Mouse (Mus musculus): ENCODE data around the gene Yju2.
A peak's percentile ranks its signal among the peaks of the same experiment; 100 is the strongest.

The Yju2 gene

GRCm38 (mm10) chr17:55960791-55961190 is 1.9 kb downstream of the Yju2 start:
- DNase-seq (ENCODE audit: low spot score) = no peak

- no peak for DNase-seq (ENCODE audit: low spot score)
These were observed 2.7 kb downstream of the Yju2 start for GRCm38 (mm10) chr17:55961631-55962030.

GRCm38 (mm10) chr17:55963171-55963570 is 4.3 kb downstream of the Yju2 start:
- DNase-seq (ENCODE audit: low spot score) = no peak

DNA sequence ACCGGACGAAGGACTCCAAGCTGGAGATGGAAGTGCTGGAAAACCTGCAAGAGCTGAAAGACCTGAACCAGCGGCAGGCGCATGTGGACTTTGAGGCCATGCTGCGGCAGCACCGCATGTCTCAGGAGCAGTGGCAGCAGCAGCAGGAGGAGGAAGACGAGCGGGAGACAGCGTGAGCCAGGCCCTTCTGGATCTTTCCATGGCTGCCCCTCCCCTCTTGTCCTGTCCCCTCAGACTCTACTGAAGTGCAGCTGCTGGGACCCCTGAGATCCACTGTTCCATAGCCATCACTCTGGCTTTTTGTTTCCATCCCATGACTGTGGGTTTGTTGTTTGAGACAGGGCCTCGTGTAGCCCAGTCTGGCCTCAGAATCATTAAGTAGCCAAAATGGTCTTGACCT is 5.6 kb downstream of the Yju2 start:
- no peak for DNase-seq (ENCODE audit: low spot score)

DNA sequence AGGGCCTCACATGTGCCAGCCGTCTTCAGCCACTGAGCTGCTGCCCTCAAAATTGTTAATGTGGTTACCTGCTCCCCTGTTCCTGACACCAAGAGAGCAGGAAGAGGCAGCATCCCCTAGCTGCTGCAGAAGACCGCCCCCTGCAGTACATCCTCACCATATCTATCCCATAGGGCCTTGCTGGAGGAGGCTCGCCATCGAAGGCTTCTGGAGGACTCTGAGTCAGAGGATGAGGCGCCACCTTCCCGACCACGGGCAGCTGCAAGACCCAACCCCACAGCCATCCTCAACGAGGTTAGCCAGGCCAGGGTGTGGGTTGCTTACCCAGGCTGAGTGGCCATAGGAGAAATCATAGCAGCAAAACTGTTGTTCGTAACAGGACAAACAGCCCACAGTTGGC is 6.1 kb downstream of the Yju2 start:
- DNase-seq (ENCODE audit: low spot score) = no peak

- no peak for DNase-seq (ENCODE audit: low spot score)
These were observed 8.3 kb downstream of the Yju2 start for GRCm38 (mm10) chr17:55967186-55967585.

DNA sequence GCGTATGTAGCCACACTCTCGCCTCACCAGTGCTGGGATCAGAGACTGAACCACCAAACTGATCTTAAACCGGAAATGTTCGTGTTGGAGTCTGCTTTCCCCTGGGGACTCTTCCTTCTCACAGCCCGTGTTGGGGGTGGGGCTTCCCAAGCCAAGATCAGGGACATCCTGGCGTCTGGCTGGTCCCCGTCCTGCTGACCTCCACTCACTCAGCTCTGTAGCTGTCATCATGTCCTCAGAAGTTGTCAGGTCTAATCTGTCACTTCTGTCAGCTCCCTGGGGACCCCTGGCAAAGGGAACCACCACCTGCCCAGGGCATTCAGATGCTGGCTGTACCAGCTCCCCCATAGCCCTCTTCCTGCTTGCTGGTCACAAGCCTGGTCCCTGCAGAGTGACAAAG is 9.3 kb downstream of the Yju2 start:
- no peak for DNase-seq (ENCODE audit: low spot score)

DNA sequence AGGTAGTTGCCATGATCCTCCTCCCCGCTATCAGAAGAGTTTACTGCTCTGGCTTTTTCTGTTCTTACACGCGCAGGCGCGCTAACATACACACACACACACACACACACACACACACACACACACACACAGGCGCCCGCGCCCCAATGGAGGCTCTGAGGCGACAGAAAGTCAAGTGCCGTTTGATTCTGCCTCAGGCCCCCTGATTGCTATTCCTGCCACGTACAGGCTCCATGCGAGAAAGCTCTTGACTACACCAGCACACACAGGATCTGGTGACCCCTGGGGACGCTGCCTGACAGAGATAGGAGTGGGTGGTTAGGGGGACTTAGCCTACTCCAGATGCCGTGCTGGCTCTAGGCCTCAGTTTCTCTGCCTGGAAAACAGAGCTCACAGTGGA is 10.7 kb downstream of the Yju2 start:
- DNase-seq (ENCODE audit: low spot score) = no peak

DNA sequence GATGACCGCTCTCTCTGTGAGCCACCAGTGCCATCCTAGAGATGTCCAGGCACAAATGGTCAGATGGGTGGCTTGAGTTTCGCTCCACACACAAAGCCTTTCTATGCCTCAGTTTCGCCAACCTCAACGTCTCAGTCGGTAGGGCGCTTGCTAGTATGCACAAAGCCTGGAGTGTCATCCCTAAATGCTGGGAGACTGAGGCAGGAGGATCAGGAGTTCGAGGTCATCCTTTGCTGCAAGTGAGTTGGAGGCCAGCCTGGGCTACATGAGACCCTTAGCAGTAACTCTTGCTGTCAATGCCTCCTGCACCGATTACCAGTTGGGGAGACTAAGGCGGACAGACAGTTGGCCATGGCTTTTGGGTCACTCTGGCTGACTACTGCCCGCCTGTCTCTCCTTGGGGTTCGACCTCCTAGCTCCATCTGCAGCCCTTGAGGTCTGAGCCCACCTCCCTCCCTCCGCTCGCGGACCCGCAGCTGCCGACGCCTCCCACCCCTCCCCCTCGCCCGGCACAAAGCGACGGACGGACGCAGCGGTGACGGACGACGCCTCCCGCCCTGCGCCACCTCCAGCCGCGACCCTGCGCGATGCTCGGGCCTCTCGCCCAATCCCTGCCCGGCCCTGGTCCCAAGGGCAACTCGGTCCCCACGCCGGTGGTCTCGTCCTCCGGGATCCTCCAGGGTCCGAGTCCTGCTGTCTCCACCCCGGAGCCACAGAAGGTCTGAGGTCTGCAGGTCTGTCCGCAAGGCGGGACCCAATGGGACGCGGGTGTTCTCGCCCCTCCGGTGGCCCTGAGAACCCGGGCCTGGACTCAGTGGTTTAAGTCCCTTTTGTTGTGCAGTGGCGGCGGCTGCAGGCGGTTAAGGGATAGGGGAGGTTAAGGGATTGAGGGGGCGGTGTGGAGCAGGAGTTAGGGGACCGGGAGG is 11.3 kb downstream of the Yju2 start, which contains the start of gene Shd:
Gene Shd (plus strand): TSS at position 502 of the 926 bp plus-strand sequence.
- no peak for DNase-seq (ENCODE audit: low spot score)

GRCm38 (mm10) chr17:55971453-55971852 is 12.6 kb downstream of the Yju2 start:
- no peak for DNase-seq (ENCODE audit: low spot score)

- peak; percentile 65 for DNase-seq (ENCODE audit: low spot score)
These were observed 17.5 kb downstream of the Yju2 start for GRCm38 (mm10) chr17:55976255-55976862.

DNA sequence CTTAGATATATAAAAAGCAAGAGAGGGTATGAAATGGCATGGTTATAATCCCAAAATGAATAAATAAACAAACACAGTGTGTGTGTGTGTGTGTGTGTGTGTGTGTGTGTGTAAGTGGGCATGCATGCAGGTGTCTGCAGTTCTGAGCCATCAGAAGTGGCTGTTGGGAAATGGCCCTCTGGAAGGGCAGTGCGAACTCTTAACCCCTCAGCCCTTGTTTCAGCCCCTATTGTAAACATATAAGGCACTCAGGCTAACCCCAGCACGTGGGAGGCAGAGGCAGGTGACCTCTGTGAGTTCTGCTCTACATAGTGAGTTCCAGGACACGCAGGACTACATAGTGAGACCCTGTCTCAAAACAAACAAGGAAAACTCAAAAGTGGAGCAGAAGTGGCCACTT is 18.4 kb downstream of the Yju2 start:
- no peak for DNase-seq (ENCODE audit: low spot score)

DNA sequence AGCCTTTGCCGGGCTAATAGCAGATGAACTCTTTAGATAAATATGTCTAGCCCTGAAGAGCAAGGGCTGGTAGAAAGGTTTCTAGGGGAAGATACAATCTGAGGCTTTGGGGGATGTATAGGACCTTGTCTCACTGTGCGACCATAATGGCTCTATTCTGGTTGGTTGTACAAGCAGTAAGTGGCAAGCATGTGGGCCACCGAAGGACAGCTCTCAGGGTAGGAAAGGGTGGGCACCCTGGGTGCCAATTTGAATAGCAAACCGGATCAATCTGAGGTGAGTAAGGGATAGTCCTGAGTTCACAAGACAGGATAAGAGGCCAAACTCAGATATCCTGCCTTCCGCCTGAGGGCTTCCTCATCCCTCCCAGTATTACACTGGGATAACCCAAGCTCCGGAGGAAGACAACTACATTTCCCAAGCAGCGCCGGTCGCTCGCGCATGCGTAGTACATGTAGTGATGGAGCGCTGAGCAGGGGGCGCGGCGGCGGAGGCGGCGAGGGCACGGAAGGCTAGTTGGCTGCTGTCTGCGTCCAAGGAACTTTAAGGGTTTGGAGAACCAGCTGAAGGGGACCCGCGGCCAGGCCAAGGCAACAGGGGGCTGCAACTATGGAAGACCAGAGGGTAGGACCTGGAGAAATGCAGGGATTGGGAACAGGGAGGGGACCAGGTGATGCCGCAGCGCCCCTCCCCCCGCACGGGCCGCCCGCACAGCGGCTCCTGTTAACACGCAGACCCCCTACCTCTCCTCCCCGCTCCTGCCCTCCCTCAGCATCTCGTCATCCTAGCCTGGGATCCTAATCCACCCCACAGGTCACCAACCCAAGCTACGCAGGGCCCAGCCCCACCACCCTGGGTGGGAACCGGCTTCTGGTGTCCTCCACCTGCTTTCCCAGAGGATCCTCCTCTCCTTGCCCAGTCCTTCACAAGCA is 27.4 kb downstream of the Yju2 start, which contains the start of gene Fsd1:
Gene Fsd1 (plus strand): TSS at position 480 of the 932 bp plus-strand sequence.
- no peak for DNase-seq (ENCODE audit: low spot score)

DNA sequence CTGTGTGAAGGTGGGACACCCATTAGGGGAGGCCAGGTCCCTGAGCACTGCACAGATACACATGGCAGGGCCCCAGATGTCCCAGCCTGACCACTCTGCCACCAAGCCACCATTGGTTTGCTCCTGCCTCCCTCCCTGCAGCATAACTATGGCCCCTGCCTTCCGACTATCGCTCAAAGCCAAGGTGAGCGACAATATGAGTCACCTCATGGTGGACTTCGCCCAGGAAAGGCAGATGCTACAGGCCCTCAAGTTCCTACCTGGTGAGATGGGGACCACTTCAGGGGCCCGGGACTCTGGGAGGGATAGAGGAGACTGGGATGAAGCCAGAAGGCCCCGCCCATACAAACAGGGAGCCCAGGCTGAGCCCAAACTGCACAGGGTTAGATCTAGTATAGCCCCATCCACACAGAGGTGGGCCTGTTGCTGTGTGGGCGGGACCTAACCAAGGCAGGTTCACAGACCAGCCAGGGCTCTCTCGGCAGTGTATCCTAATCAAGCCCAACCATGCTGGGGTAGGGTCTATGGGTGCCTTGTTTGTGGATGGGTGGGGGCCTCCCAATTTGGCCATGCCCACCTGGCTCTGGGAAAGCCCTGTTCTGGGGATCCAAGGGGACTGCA is 31.5 kb downstream of the Yju2 start:
- DNase-seq (ENCODE audit: low spot score) = no peak

GRCm38 (mm10) chr17:55996007-55996406 is 37.1 kb downstream of the Yju2 start:
- DNase-seq (ENCODE audit: low spot score) = no peak

- DNase-seq (ENCODE audit: low spot score) = no peak
These were observed 41.0 kb downstream of the Yju2 start for GRCm38 (mm10) chr17:55999794-56000499.

DNA sequence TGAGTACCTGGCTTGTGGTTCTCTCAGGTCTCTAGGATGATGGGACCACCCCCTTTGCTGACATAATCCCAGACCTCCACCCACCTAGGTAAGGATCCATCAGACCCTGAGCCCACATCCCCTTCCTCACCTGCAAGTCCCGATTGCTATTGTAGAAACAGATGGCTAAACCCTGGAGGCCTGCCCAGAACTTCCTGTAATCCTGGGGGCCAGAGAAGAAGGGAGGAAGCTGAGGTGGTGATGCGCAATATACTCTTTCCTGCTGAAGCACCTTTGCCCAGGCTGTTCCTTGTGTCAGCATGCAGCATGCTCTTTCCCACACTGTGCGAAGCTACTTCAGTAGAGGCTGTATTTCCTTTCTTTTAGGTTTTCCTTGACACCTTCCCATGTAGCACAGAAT is 44.1 kb downstream of the Yju2 start:
- no peak for DNase-seq (ENCODE audit: low spot score)

- no peak for DNase-seq (ENCODE audit: low spot score)
These were observed 46.6 kb downstream of the Yju2 start, which contains the start of the genes Stap2 and Mpnd for GRCm38 (mm10) chr17:56005415-56006061. Gene Stap2 (minus strand): TSS chr17:56005584. Gene Mpnd (plus strand): TSS chr17:56005711.

- no peak for DNase-seq (ENCODE audit: low spot score)
These were observed 48.1 kb downstream of the Yju2 start for GRCm38 (mm10) chr17:56006956-56007355.

Data from T-cell, adult 2 months (primary cell).